Mouse (Mus musculus): ENCODE measurements around the gene Ip6k2.

Gene Ip6k2

DNA sequence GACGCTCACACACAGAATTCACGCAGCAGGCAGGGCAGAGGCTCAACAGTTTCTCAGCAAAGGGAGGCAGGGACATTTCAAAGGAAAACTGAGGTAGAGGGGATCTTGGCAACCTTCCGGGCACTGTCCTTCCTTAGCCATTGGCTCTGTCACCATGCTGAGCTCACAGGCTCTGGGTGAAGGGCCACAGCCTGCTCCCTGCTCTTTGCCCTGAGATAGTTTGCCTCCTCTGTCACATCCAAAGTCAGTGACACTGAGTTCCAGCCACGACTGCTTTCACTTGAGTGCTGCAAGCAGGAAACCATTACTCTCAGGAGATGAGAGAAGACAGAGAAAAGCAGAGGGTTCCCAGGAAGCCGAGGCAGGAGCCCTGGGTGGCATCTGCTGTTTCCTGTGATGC, 36.5 kb downstream of the Ip6k2 start:
- no peak for DNase-seq (ENCODE audit: low read depth, low spot score)

GRCm38 (mm10) chr9:108824144-108824685, 40.6 kb downstream of the Ip6k2 start:
- no peak for DNase-seq (ENCODE audit: low read depth, low spot score)

- DNase-seq (ENCODE audit: low read depth, low spot score), result peak; percentile 95
These were observed 41.3 kb downstream of the Ip6k2 start for GRCm38 (mm10) chr9:108824755-108825413.

- DNase-seq (ENCODE audit: low read depth, low spot score), result peak; percentile 89
These were observed 42.5 kb downstream of the Ip6k2 start, which contains the start of gene Celsr3 for GRCm38 (mm10) chr9:108825820-108826699. Gene Celsr3, plus strand, starts transcription at chr9:108826320.

- DNase-seq (ENCODE audit: low read depth, low spot score), result no peak
These were observed 43.2 kb downstream of the Ip6k2 start for GRCm38 (mm10) chr9:108826700-108827340.

DNA sequence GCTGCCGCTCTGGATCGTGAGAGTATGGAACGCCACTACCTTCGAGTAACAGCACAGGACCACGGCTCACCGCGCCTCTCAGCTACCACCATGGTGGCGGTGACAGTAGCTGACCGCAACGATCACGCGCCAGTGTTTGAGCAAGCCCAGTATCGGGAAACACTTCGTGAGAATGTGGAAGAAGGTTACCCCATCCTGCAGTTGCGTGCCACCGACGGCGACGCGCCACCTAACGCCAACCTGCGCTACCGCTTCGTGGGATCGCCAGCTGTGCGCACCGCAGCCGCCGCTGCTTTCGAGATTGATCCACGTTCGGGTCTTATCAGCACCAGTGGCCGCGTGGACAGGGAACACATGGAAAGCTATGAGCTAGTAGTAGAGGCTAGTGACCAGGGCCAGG, 43.9 kb downstream of the Ip6k2 start:
- no peak for DNase-seq (ENCODE audit: low read depth, low spot score)

GRCm38 (mm10) chr9:108827906-108828305, 44.3 kb downstream of the Ip6k2 start:
- no peak for DNase-seq (ENCODE audit: low read depth, low spot score)

GRCm38 (mm10) chr9:108831637-108832036, 48.0 kb downstream of the Ip6k2 start:
- no peak for DNase-seq (ENCODE audit: low read depth, low spot score)

GRCm38 (mm10) chr9:108832390-108833108, 49.0 kb downstream of the Ip6k2 start:
- no peak for DNase-seq (ENCODE audit: low read depth, low spot score)

DNA sequence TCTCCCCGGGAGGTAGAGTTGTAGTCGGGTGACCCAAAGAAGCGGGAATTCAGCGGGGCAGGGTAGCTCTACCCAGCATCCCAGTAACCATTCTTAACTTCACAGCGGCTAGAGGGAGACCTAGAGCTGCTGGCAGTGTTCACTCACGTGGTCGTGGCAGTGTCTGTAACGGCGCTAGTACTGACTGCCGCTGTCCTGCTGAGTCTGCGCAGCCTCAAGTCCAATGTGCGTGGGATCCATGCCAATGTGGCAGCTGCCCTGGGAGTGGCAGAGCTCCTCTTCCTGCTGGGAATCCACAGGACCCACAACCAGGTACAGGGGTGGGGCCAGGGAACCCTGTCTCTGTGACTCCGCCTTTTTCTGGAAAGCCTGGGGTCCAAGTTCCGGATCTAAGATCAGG, 59.4 kb downstream of the Ip6k2 start:
- no peak for DNase-seq (ENCODE audit: low read depth, low spot score)

DNA sequence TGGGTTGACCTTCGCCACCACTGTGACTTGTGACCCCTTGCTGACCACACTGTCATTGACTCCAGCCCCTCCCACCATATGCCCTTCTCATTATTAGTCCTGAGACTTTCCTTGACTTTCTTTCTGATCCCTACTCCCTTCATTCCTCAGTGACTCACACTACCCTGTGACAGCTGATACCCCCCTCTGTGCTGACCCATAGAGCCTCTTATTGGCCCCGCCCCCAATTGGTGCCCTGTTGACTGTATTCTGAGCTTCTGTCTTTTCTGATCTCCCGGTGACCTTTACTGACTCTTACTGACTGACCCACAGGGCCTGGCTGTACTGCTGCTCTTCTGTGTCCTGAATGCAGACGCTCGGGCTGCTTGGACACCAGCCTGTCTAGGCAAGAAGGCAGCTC, 61.8 kb downstream of the Ip6k2 start:
- DNase-seq (ENCODE audit: low read depth, low spot score), result no peak

- DNase-seq (ENCODE audit: low read depth, low spot score), result no peak
These were observed 63.8 kb downstream of the Ip6k2 start for GRCm38 (mm10) chr9:108847374-108847773.

DNA sequence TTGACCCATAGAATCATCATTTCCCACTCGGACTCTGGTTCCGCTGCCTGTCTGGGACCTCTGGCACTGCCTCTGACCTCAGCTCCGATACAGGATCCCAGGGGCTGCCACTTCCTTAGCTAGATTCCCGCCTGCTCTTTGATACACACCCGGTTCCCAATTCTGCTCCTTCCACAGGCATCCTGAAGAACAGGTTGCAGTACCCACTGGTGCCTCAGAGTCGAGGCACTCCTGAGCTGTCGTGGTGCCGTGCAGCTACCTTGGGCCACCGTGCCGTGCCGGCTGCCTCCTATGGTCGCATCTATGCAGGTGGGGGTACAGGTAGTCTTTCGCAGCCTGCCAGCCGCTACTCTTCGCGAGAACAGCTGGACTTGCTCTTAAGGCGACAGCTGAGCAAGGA, 64.8 kb downstream of the Ip6k2 start:
- no peak for DNase-seq (ENCODE audit: low read depth, low spot score)

DNA sequence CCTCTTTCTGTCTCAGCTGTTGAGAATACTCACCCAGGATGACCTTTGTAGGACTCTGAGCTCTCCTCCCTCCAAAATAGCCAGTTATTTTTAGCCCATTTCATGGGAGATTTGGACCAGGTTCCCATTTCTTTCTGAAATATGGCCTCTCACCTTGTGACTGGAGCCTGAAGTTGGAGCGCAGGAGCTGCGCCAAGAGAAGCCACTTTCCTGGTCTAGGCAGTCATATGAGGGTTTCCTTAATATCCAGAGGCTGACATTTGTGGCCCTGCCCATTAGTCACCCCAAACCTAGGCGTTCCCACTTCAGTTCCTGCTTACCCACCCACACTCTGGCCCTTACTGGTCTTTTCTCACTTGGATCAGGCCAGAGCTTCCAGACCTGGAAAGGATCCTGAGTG, 69.4 kb downstream of the Ip6k2 start, which contains the start of gene Slc26a6:
Slc26a6 (plus strand) TSS at position 308 of the 400 bp plus-strand sequence.
- no peak for DNase-seq (ENCODE audit: low read depth, low spot score)

- peak; percentile 87 for DNase-seq (ENCODE audit: low read depth, low spot score)
These were observed 70.1 kb downstream of the Ip6k2 start for GRCm38 (mm10) chr9:108853635-108854240.

DNA sequence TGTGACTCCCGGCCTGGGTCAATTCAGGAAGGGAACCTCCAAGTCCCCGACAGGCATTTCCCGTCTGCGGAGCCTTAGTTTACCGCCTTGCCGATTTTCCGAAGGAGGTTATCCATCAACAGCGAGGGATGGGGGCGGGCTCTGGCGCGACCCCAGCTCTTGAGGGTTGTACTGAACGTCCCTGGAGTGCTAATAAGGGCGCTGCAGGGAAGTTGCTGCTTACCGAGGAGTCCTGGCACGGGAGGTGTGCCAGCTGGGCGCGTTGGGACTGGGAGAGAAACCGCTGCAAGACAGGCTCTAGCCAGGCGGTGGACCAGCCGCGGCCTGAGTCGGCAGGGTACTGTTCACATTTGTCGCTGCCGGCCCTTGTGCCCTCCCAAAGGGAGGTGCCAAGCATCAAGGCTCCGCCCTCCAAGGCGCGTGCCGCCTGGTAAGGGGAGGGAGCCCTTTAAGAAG, 70.7 kb downstream of the Ip6k2 start:
- DNase-seq (ENCODE audit: low read depth, low spot score), result peak; percentile 66

GRCm38 (mm10) chr9:108855335-108855734, 71.7 kb downstream of the Ip6k2 start:
- DNase-seq (ENCODE audit: low read depth, low spot score), result no peak

All from brain, embryonic 18.5 days (tissue).